Mouse (Mus musculus) spleen, adult 2 months (tissue): ENCODE data around the gene Cbarp.

Source experiments
- CTCF ChIP-seq: fragments of 200-500 bp; IDR thresholded peaks from 2 replicates; pipeline ENCODE4 v1.5.1; 2011; ENCODE audit warnings: mild to moderate bottlenecking, inconsistent platforms; ENCODE audit not compliant: insufficient read depth, insufficient read length, insufficient replicate concordance; ENCODE audit errors: extremely low read depth
- POLR2A ChIP-seq: fragments of 200-500 bp; IDR thresholded peaks from 2 replicates; pipeline ENCODE4 v1.6.1; 2011; ENCODE audit warnings: low read depth, low read length, inconsistent platforms

DNA sequence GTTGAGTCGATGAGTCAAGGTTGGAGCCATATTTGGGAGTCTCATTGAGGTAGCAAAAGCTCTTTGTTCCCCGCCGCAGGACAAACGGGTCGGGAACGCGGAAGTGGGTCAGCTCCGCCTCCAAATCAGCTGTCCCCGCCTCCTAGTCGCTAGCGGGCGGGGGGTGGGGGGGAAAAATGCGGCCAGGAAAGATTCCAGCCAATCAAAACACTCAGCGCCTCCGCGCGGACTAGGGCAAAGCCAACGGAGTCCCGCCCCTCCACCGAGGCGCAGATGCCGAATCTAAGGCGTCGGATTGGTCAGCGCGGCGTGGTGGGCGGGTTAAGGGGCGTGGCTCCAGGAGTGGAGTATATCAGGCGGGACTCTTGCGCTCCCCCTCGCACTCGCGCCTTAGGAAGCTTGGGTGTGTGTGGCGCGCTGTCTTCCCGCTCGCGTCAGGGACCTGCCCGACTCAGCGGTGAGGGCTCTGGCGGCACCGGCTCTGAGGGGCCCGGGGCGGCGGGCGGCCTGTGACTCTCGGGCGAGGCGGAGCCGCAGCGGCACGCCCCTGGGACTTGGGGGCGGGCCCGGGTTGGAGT lies 26.9 kb upstream of the Cbarp start:
- TF ChIP-seq CTCF (no peak), POLR2A (peak; percentile 98)
